Mouse (Mus musculus) spleen, adult 18-20 months (tissue): ENCODE measurements around the gene Lig4.
A peak's percentile ranks its signal among the peaks of the same experiment; 100 is the strongest.

Experiments used
- DNase-seq, 2 experiments: peaks; one replicate each; pipeline ENCODE4 v3.0.0; 2022; ENCODE audit warnings: mixed read lengths in 2 of 2

Lig4 gene

GRCm38 (mm10) chr8:9977573-9978314 is at the start of gene Lig4, which contains the start of gene Abhd13:
Lig4 (minus strand) TSS chr8:9977686.
Abhd13 (plus strand) TSS chr8:9977707.
- DNase-seq = peak; percentile 95 to 98

GRCm38 (mm10) chr8:10017231-10017630 is 39.7 kb upstream of the Lig4 start:
- no peak for DNase-seq

GRCm38 (mm10) chr8:10016252-10016651 is 38.8 kb upstream of the Lig4 start:
- DNase-seq = no peak

- DNase-seq = no peak
These were observed 30.2 kb upstream of the Lig4 start for GRCm38 (mm10) chr8:10007660-10008028.

DNA sequence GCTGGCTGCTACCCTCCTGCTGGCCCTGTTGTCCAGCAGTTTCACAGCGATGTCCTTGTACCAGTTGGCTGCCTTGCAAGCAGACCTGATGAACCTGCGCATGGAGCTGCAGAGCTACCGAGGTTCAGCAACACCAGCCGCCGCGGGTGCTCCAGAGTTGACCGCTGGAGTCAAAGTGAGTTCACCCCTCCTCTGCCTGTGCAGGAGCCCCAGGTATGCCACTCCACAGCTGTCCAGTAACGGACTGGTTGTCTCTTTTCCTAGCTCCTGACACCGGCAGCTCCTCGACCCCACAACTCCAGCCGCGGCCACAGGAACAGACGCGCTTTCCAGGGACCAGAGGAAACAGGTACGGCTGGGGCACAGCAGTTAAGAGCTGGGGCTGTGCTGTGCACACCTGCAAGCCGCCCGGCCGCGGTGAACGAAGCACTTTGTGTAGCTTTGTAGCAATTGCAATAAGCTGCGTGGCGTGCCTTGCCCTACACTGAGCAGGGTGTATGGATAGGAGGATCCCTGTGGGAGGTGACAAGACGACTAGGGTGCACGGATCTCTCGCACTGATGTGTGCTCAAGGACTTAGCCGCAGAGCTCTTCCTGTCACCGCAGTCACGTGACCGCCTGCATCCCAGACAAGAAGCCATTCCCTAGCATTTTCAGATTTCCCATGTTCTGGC is 29.6 kb upstream of the Lig4 start:
- no peak for DNase-seq

- DNase-seq = no peak
These were observed 28.9 kb upstream of the Lig4 start, which contains the start of gene Tnfsf13b for GRCm38 (mm10) chr8:10006156-10006985. Tnfsf13b (plus strand) TSS chr8:10006467.

GRCm38 (mm10) chr8:10004115-10004514 is 26.6 kb upstream of the Lig4 start:
- no peak for DNase-seq

- DNase-seq = no peak
These were observed 2.7 kb upstream of the Lig4 start for GRCm38 (mm10) chr8:9980188-9980587.

DNA sequence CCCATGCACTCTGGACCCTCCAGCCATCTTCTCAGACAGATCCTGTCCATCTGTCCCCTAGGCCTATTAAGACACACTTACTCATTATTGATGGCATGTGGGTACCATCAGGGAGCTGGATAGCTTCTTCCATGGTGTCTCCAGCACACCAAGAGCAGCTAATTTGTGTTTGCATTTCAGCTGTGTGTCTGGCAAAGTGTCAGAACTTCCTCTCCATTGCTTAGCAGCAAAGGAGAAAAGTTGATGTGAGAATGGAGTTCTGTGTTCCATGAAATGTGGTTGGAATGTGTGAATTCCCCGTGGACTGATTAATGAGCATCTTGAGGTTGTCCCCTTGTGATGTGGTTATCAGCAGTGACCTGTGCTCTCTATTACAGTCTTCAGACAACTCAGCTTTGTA is 2.3 kb upstream of the Lig4 start:
- DNase-seq = no peak

GRCm38 (mm10) chr8:9978475-9979230 is 1.2 kb upstream of the Lig4 start:
- no peak for DNase-seq

DNA sequence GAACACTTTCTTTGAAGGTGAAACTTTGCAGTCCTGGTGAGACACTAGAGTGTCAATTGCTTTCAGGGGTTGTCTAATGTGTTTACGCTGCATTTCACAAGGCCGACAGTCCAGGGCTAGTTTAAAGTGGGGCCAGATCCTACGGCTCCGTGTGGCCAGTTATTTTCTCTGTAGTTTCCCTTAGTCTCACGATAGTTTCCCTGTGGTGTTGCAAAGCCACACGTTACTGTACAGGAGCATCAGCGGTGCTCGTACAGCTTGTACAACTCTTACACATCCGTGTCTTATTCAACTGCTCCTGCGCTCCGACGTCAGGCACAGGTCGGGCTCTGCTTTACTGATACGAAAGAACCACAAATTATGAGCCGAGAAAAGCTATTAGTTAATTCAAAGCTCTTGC is 470 bp downstream of the Lig4 start:
- DNase-seq = peak; percentile 8 to 12

- peak; percentile 96 to 98 for DNase-seq
These were observed 1.4 kb downstream of the Lig4 start for GRCm38 (mm10) chr8:9975898-9976611.

DNA sequence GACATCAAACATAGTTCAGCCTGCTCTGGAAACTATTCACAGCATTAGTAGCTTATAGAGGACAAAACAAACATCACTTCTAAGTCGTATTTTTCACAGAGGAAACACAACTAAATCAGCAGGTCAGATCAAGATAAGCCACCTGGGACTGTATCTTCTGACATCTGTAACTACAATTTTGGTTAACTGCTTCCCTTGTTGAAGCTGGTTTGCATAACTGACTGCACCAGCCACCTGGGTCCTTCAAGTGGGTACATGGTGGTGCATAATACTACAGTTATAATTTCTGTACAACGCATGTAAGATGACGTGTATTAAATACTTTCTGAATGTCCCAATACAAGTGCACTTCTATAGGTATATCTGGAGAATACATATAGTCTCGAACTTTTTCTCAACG is 2.2 kb downstream of the Lig4 start:
- DNase-seq = no peak

- no peak for DNase-seq
These were observed 5.6 kb downstream of the Lig4 start for GRCm38 (mm10) chr8:9971866-9972265.

DNA sequence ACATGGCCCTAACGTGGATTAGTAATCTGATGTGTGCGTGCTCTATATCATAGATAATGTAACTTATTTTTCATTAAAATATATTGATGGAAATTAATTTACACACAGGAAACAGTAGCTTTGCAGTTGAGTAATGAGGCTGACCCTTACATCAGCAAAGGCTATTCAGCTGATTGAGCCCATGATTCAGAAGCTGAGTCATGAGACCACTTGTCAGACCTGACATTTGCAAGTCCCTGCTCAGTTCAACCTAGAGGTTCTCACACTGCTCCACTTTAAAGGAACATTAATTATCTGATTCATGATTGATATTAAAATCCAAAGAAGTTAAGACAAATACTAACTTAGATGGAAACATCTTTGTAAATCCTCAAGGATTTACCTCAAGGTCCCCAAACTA is 17.6 kb downstream of the Lig4 start:
- no peak for DNase-seq

GRCm38 (mm10) chr8:9958338-9958737 is 19.1 kb downstream of the Lig4 start:
- DNase-seq = no peak

DNA sequence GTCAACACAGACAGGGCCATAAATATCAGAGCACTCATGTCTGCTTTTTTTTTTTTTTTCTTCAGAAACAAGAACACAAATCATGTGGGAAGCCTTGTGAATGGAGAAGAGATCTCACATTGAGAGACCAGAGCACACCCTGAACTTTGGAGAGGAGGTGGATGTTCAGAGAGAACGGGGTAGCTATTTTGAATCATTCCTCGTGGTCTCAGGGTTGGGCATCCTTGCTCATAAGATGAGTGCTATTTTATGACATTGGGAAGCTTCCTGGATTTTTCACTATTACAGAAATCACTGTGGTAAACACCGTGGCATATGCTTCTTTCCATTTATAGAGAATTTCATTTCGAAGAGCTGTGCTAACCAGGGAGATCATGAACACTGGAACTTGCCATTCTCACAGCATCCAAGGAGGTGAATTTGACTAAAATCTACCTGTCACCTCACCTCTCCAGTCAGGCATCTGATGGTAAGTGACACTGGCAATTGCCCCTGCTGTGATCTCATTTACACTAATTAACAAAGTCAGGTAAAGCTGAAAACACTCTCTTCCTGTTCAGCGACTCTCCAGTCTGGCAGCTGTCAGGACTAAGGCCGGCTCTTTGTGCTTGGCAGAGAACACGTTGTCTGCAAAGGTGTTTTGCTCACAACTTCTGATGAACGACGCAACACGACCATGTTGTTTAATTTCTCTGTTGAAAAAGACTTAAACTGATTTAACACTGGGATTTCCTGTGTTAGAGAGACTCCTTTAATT is 28.2 kb downstream of the Lig4 start:
- no peak for DNase-seq

- DNase-seq = no peak
These were observed 41.9 kb downstream of the Lig4 start for GRCm38 (mm10) chr8:9935574-9935973.

DNA sequence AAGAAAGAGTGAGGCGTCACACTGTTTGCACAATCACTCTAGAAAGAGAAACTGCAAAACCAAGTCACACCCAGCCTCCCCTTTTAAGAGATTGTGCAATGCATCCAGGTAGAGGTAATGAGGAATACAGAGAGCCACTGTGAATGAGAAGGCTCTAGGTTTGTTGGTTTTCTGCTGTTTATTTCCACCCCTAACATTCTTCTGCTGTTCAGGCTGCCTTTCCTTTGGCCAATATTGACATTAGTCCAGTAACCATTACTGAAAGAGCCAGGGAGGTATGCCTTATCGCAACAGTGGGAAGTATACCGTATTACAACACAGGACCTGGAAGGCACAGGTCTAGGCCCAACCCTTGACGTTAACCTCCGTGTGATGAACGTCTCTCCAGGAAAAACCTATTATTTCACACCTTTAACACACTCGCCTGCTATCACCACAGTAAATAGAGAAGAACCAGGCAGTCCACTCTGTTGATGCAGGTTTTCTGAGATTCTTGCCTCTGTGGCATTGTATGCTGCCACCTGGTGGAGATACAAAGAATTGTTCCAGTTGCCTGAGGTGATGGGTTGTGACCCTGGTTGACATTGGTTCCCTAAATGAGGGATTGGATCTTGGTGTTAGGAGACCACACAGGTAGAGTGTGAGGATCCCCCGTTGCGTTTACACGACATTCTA is 42.5 kb downstream of the Lig4 start:
- DNase-seq = peak in 1 of 2 experiments; percentile 34

DNA sequence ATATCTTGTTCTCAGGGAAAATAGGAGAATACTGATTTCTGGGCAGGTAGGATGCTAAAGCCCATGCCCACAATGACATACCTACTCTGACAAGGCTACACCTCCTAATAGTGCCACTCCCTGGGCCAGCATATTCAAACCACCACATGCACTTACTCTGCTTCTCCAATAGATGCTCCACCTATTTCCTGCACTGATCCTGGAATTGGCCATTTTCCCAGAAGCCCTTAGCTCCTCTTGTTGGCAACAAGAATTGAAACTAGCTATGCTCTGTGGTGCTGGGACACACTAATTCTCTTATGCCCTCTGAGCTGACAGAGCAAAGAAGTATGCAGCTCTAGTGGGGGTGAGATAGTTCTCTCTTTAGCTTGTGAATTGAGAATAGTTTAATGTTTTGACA is 44.8 kb downstream of the Lig4 start:
- DNase-seq = no peak
